In the genomic region with DNA sequence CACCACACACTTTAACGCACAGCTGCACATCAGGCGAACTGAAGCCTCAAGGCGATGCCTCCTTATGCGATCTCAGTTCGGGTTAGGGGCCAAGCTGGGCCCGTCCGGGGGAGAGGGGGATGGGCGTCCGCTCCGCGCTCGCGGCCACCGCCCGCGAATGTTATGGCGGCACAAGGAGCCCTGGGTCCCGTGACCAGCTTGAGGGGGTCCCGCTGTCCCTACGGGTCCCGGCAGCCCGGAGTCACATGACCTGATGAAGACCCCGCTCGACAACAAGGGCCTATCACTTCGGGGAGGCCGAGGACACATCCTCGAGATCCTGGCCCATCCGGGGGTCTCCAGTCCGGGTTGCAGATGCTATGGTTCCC, we compare ENCODE assay signal across 8 mouse cellular contexts. TPM values are rescaled to one million over a fixed set of nuclear protein-coding genes. Genes with fewer than 3 reads are reported as not detected.
DNase-seq lines count a peak whose midpoint lies in the region; ATAC-seq and TF ChIP-seq lines count a peak whose summit lies in the region.

No protein-coding gene starts in this region.

- peak overlapping the region; percentile 83 for H3K27ac ChIP-seq in heart, embryonic 11.5 days (ENCODE audit: low read depth, low read length)
- peak overlapping the region; percentile 74 for H3K27ac ChIP-seq in bone marrow macrophage, adult 2 months (ENCODE audit: insufficient read depth, low read depth, low read length)
- H3K27ac ChIP-seq in hindbrain, embryonic 11.5 days (ENCODE audit: low read depth, low read length) = peak overlapping the region; percentile 33; the same call in 1 of the 2 replicates
- H3K27ac ChIP-seq in liver, embryonic 16.5 days (ENCODE audit: low read length) = no peak overlapping the region

- H3K4me2 ChIP-seq in heart, embryonic 11.5 days = peak overlapping the region; percentile 71
- H3K4me2 ChIP-seq in hindbrain, embryonic 11.5 days (replicated peaks; ENCODE audit: low read depth, low read length) = peak overlapping the region; percentile 55
- H3K4me2 ChIP-seq in liver, embryonic 16.5 days (ENCODE audit: low read depth, low read length) = peak overlapping the region; percentile 96

- no peak for TF ChIP-seq CTCF in bone marrow macrophage, adult 2 months (IDR thresholded peaks at IDR 0.05; ENCODE audit: low read depth, low read length)

- no peak for TF ChIP-seq POLR2A in bone marrow macrophage, adult 2 months (IDR thresholded peaks at IDR 0.05; ENCODE audit: borderline replicate concordance, low read depth, low read length)

- ATAC-seq in heart, embryonic 11.5 days (replicated peaks; ENCODE audit: insufficient number of reproducible peaks, low FRiP score, low TSS enrichment) = peak; percentile 68
- ATAC-seq in hindbrain, embryonic 11.5 days (ENCODE audit: low FRiP score) = peak; percentile 92
- ATAC-seq in liver, embryonic 16.5 days (ENCODE audit: low read depth) = peak; percentile 25

- H3K4me3 ChIP-seq in heart, embryonic 11.5 days (ENCODE audit: low read depth, low read length) = peak overlapping the region; percentile 88
- H3K4me3 ChIP-seq in bone marrow macrophage, adult 2 months (ENCODE audit: insufficient read depth, low read length) = peak overlapping the region; percentile 89
- peak overlapping the region; percentile 54 for H3K4me3 ChIP-seq in hindbrain, embryonic 11.5 days (ENCODE audit: low read depth, low read length)
- H3K4me3 ChIP-seq in liver, embryonic 16.5 days (ENCODE audit: low read depth, low read length) = peak overlapping the region; percentile 72

- DNase-seq in heart, adult 11 months = no peak
- DNase-seq in CD4-positive, CD25-positive, alpha-beta regulatory T cell, adult 2 months (ENCODE audit: low read depth, low spot score) = peak; percentile 40
- no peak for DNase-seq in hindbrain, embryonic 11.5 days (ENCODE audit: low spot score)
- peak; percentile 54 for DNase-seq in right cerebral cortex, postnatal 4 days
- no peak for DNase-seq in layer of hippocampus, adult 11-12 months (ENCODE audit: low spot score)

- peaks cover 15% of the 10 kb centered on the region for H3K36me3 ChIP-seq in heart, embryonic 11.5 days (ENCODE audit: control insufficient read depth, insufficient read depth, low read length)
- peaks cover 7% of the 10 kb centered on the region; the same call in 1 of the 2 replicates for H3K36me3 ChIP-seq in hindbrain, embryonic 11.5 days (ENCODE audit: control insufficient read depth, insufficient read depth, low read length)
- peaks cover 3% of the 10 kb centered on the region; the same call in 1 of the 2 replicates for H3K36me3 ChIP-seq in liver, embryonic 16.5 days (ENCODE audit: control insufficient read depth, insufficient read depth)

- H3K27me3 ChIP-seq in heart, embryonic 11.5 days (ENCODE audit: control insufficient read depth, insufficient read depth, low read length) = no peaks in the 10 kb centered on the region
- no peaks in the 10 kb centered on the region for H3K27me3 ChIP-seq in hindbrain, embryonic 11.5 days (ENCODE audit: control insufficient read depth, insufficient read depth, low read length)
- no peaks in the 10 kb centered on the region for H3K27me3 ChIP-seq in liver, embryonic 16.5 days (ENCODE audit: control insufficient read depth, insufficient read depth, low read depth, low read length)

- H3K9ac ChIP-seq in heart, embryonic 11.5 days (ENCODE audit: low read depth, low read length) = peak overlapping the region; percentile 85
- peak overlapping the region; percentile 58 for H3K9ac ChIP-seq in hindbrain, embryonic 11.5 days (ENCODE audit: low read depth, low read length)
- H3K9ac ChIP-seq in liver, embryonic 16.5 days (ENCODE audit: low read depth, low read length) = peak overlapping the region; percentile 74

- WGBS in heart, embryonic 11.5 days (ENCODE audit: insufficient replicate concordance) = under 1% methylated on average over 29 of the region's 29 CpGs
- under 1% methylated on average over 29 of the region's 29 CpGs for WGBS in hindbrain, embryonic 11.5 days
- WGBS in liver, embryonic 16.5 days (ENCODE audit: insufficient replicate concordance) = under 1% methylated on average over 29 of the region's 29 CpGs

- peaks cover 10% of the 10 kb centered on the region for H3K4me1 ChIP-seq in heart, embryonic 11.5 days (ENCODE audit: control insufficient read depth, insufficient read depth, low read length)
- peaks cover 34% of the 10 kb centered on the region for H3K4me1 ChIP-seq in bone marrow macrophage, adult 2 months (ENCODE audit: control insufficient read depth, insufficient read depth, low read length)
- no peaks in the 10 kb centered on the region for H3K4me1 ChIP-seq in hindbrain, embryonic 11.5 days (replicated peaks; ENCODE audit: control insufficient read depth, insufficient read depth, low read length)
- peaks cover 9% of the 10 kb centered on the region for H3K4me1 ChIP-seq in liver, embryonic 16.5 days (ENCODE audit: control insufficient read depth, low read depth, low read length)

- H3K9me3 ChIP-seq in heart, embryonic 11.5 days (replicated peaks; ENCODE audit: control insufficient read depth, low read length) = no peaks in the 10 kb centered on the region
- H3K9me3 ChIP-seq in hindbrain, embryonic 11.5 days (ENCODE audit: control insufficient read depth, low read length) = no peaks in the 10 kb centered on the region
- H3K9me3 ChIP-seq in liver, embryonic 16.5 days (replicated peaks; ENCODE audit: control insufficient read depth, low read length) = no peaks in the 10 kb centered on the region

RNA-seq across cellular contexts. Expression of a gene that starts 0.9 kb away (rescaled TPM):
- polyA plus RNA-seq in heart, embryonic 11.5 days (2014; fragmentation: Nextera tagmentation; extraction: Ambion mirVana) = 296 and 339 TPM in 2 replicates
- polyA plus RNA-seq in bone marrow macrophage, adult 2 months (2012; ENCODE audit: insufficient read depth, insufficient read length, missing spikeins) = 1,731 and 1,752 TPM in 2 replicates
- polyA plus RNA-seq in hindbrain, embryonic 11.5 days (2014; fragmentation: Nextera tagmentation; extraction: Ambion mirVana) = 122 and 135 TPM in 2 replicates
- polyA plus RNA-seq in liver, embryonic 16.5 days (2015; fragmentation: Nextera tagmentation; extraction: Ambion mirVana) = 242 and 244 TPM in 2 replicates

RNA-seq across cellular contexts. Expression of a gene that starts 57.3 kb away (rescaled TPM):
- polyA plus RNA-seq in heart, embryonic 11.5 days (2014; fragmentation: Nextera tagmentation; extraction: Ambion mirVana) = 68.4 and 71.4 TPM in 2 replicates
- 56.9 and 58.1 TPM in 2 replicates for polyA plus RNA-seq in bone marrow macrophage, adult 2 months (2012; ENCODE audit: insufficient read depth, insufficient read length, missing spikeins)
- polyA plus RNA-seq in hindbrain, embryonic 11.5 days (2014; fragmentation: Nextera tagmentation; extraction: Ambion mirVana) = 16.9 and 21.6 TPM in 2 replicates
- polyA plus RNA-seq in liver, embryonic 16.5 days (2015; fragmentation: Nextera tagmentation; extraction: Ambion mirVana) = 21.8 and 22.8 TPM in 2 replicates

Comparison
In these comparisons a context has a peak if more than half of its experiments do, and no peak if none do; other contexts are left out.
1. ATAC-seq: peak in every context shown above with its lines; median percentile 92 in hindbrain, embryonic 11.5 days; 68 in heart, embryonic 11.5 days; 25 in liver, embryonic 16.5 days.
2. DNase-seq: peak in CD4-positive, CD25-positive, alpha-beta regulatory T cell, adult 2 months (single experiment) and right cerebral cortex, postnatal 4 days (single experiment); none in heart, adult 11 months (single experiment), hindbrain, embryonic 11.5 days (single experiment) and layer of hippocampus, adult 11-12 months (single experiment).
3. Peak in every context shown above with its lines, with median percentiles within 50 percentile points of each other: H3K4me2 ChIP-seq, H3K4me3 ChIP-seq and H3K9ac ChIP-seq.